ENCODE assay signal across 9 mouse cellular contexts in genomic region chr15:84072226-84072625, GRCm38 (mm10). TPM values are rescaled to one million over a fixed set of nuclear protein-coding genes. Genes with fewer than 3 reads are reported as not detected.
DNase-seq lines count a peak whose midpoint lies in the region; ATAC-seq lines count a peak whose summit lies in the region.
"Had no signal": no experiment of that assay in that cellular context is flagged by ENCODE, and none has a peak within 500 bp of the region (broad histone marks: within the 10 kb centered on the region; RNA-seq: fewer than 3 reads in every experiment).

No protein-coding gene starts in this region.

- intact Hi-C loops in left cerebral cortex, postnatal 14 days (cut with DNase I): loop anchor here (5.0 kb wide), 3 partner anchors 95 to 560 kb away; partner anchors contain the start of gene Pnpla3

- H3K27ac ChIP-seq in hindbrain, embryonic 11.5 days (ENCODE audit: low read depth, low read length): no peak overlapping the region
- H3K27ac ChIP-seq: heart, embryonic 15.5 days had no signal

- no peak overlapping the region for H3K4me3 ChIP-seq in hindbrain, embryonic 11.5 days (ENCODE audit: low read depth, low read length)
- H3K4me3 ChIP-seq: heart, embryonic 15.5 days had no signal

- no peaks in the 10 kb centered on the region for H3K9me3 ChIP-seq in hindbrain, embryonic 11.5 days (ENCODE audit: control insufficient read depth, low read length)
- H3K9me3 ChIP-seq: heart, embryonic 15.5 days had no signal

- no peaks in the 10 kb centered on the region for H3K36me3 ChIP-seq in hindbrain, embryonic 11.5 days (ENCODE audit: control insufficient read depth, insufficient read depth, low read length)
- H3K36me3 ChIP-seq: heart, embryonic 15.5 days had no signal

- peaks cover 21% of the 10 kb centered on the region for H3K27me3 ChIP-seq in hindbrain, embryonic 11.5 days (ENCODE audit: control insufficient read depth, insufficient read depth, low read length)

- H3K4me2 ChIP-seq in hindbrain, embryonic 11.5 days (replicated peaks; ENCODE audit: low read depth, low read length): no peak overlapping the region
- H3K4me2 ChIP-seq: heart, embryonic 15.5 days had no signal

- DNase-seq in spleen, postnatal 10 days (ENCODE audit: low spot score in 2 of 2): peak; percentile 13 to 69
- no peak for DNase-seq in spleen, adult 12 weeks (ENCODE audit: low spot score)
- peak; percentile 64 for DNase-seq in adrenal gland, postnatal 14 days
- DNase-seq in embryo, embryonic 11 days: peak; percentile 80
- DNase-seq in hindbrain, embryonic 11.5 days (ENCODE audit: low spot score): peak; percentile 87
- DNase-seq in left cerebral cortex, postnatal 14 days (ENCODE audit: low spot score in 2 of 2): peak; percentile 93 to 95
- peak; percentile 72 for DNase-seq in retina, postnatal 7 days (ENCODE audit: low read depth, low spot score)

- ATAC-seq in hindbrain, embryonic 11.5 days (ENCODE audit: low FRiP score): no peak

- no peak overlapping the region for H3K9ac ChIP-seq in hindbrain, embryonic 11.5 days (ENCODE audit: low read depth, low read length)
- H3K9ac ChIP-seq: heart, embryonic 15.5 days had no signal

- WGBS in hindbrain, embryonic 11.5 days: 27% methylated on average over 7 of the region's 7 CpGs

- no peaks in the 10 kb centered on the region for H3K4me1 ChIP-seq in hindbrain, embryonic 11.5 days (replicated peaks; ENCODE audit: control insufficient read depth, insufficient read depth, low read length)
- H3K4me1 ChIP-seq: heart, embryonic 15.5 days had no signal

RNA-seq across cellular contexts. Expression of gene Efcab6, which starts 7.0 kb away (rescaled TPM):
- total RNA-seq in adrenal gland, postnatal 14 days (2021): not detected in 2 replicates
- 0.26 and 0.27 TPM in 2 replicates for polyA plus RNA-seq in hindbrain, embryonic 11.5 days (2014; fragmentation: Nextera tagmentation; extraction: Ambion mirVana)
- total RNA-seq in left cerebral cortex, postnatal 14 days (2021): 10 to 100 TPM; 15.6 to 19.8 TPM
- polyA plus RNA-seq: spleen, adult 2 months had no signal

RNA-seq across cellular contexts. Expression of gene Sult4a1, which starts 33.3 kb away (rescaled TPM):
- 4.2 and 8.4 TPM in 2 replicates for total RNA-seq in adrenal gland, postnatal 14 days (2021)
- polyA plus RNA-seq in hindbrain, embryonic 11.5 days (2014; fragmentation: Nextera tagmentation; extraction: Ambion mirVana): 8.0 and 9.2 TPM in 2 replicates
- total RNA-seq in left cerebral cortex, postnatal 14 days (2021): 100 to 1,000 TPM; 387 to 389 TPM

RNA-seq across cellular contexts. Expression of gene Pnpla5, which starts 50.7 kb away (rescaled TPM):
- 0.19 TPM in 1 of 2 replicates, not detected in the other for total RNA-seq in adrenal gland, postnatal 14 days (2021)
- not detected in 2 replicates for polyA plus RNA-seq in hindbrain, embryonic 11.5 days (2014; fragmentation: Nextera tagmentation; extraction: Ambion mirVana)
- not detected for total RNA-seq in left cerebral cortex, postnatal 14 days (2021)
- polyA plus RNA-seq: heart, embryonic 15.5 days; spleen, adult 2 months had no signal

Comparison
In these comparisons a context has a peak if more than half of its experiments do, and no peak if none do; other contexts are left out.
1. RNA of gene Efcab6, which starts 7.0 kb away (total RNA-seq): 15.6 to 19.8 TPM in left cerebral cortex, postnatal 14 days; not detected in adrenal gland, postnatal 14 days; every median in the first group is over 10 times any median in the second.
2. RNA of gene Sult4a1, which starts 33.3 kb away (total RNA-seq): 387 to 389 TPM in left cerebral cortex, postnatal 14 days; 4.2 to 8.4 TPM in adrenal gland, postnatal 14 days; every median in the first group is over 10 times any median in the second.